Mouse (Mus musculus): ENCODE measurements around the gene Pcnx.

The Pcnx gene

GRCm38 (mm10) chr12:81856696-81857095 lies 3.1 kb upstream of the Pcnx start:
- DNase-seq = peak; percentile 72 to 80

- DNase-seq = no peak
These were observed 2.6 kb upstream of the Pcnx start for GRCm38 (mm10) chr12:81857251-81857650.

- DNase-seq = no peak
These were observed 1.7 kb upstream of the Pcnx start for GRCm38 (mm10) chr12:81857978-81858569.

GRCm38 (mm10) chr12:81860308-81861181 lies 722 bp downstream of the Pcnx start:
- DNase-seq = peak; percentile 63 to 72

- no peak for DNase-seq
These were observed 1.6 kb downstream of the Pcnx start for GRCm38 (mm10) chr12:81861199-81862085.

- DNase-seq = peak in 1 of 2 experiments; percentile 62
These were observed 2.6 kb downstream of the Pcnx start for GRCm38 (mm10) chr12:81862351-81862802.

GRCm38 (mm10) chr12:81863949-81864348 lies 4.1 kb downstream of the Pcnx start:
- no peak for DNase-seq

- no peak for DNase-seq
These were observed 5.4 kb downstream of the Pcnx start for GRCm38 (mm10) chr12:81865183-81865582.

GRCm38 (mm10) chr12:81867316-81867715 lies 7.5 kb downstream of the Pcnx start:
- DNase-seq = no peak

GRCm38 (mm10) chr12:81869205-81869940 lies 9.6 kb downstream of the Pcnx start:
- peak in 1 of 2 experiments; percentile 49 for DNase-seq

- no peak for DNase-seq
These were observed 13.5 kb downstream of the Pcnx start for GRCm38 (mm10) chr12:81873345-81873744.

- DNase-seq = no peak
These were observed 20.3 kb downstream of the Pcnx start for GRCm38 (mm10) chr12:81880161-81880560.

- DNase-seq = no peak
These were observed 23.7 kb downstream of the Pcnx start for GRCm38 (mm10) chr12:81883255-81884106.

- no peak for DNase-seq
These were observed 24.2 kb downstream of the Pcnx start for GRCm38 (mm10) chr12:81884107-81884398.

- DNase-seq = no peak
These were observed 25.2 kb downstream of the Pcnx start for GRCm38 (mm10) chr12:81884983-81885382.

- DNase-seq = no peak
These were observed 26.2 kb downstream of the Pcnx start for GRCm38 (mm10) chr12:81885982-81886381.

GRCm38 (mm10) chr12:81888954-81889353 lies 29.1 kb downstream of the Pcnx start:
- no peak for DNase-seq

GRCm38 (mm10) chr12:81891946-81892345 lies 32.1 kb downstream of the Pcnx start:
- no peak for DNase-seq

- DNase-seq = no peak
These were observed 34.5 kb downstream of the Pcnx start for GRCm38 (mm10) chr12:81894311-81894710.

GRCm38 (mm10) chr12:81895986-81896385 lies 36.2 kb downstream of the Pcnx start:
- no peak for DNase-seq

- DNase-seq = no peak
These were observed 44.6 kb downstream of the Pcnx start for GRCm38 (mm10) chr12:81904456-81904855.

- DNase-seq = no peak
These were observed 46.0 kb downstream of the Pcnx start for GRCm38 (mm10) chr12:81905865-81906264.
